Mouse (Mus musculus): ENCODE results near the gene Adam1b.
"Not testable (repeated sequence)": the region's sequence is repeated elsewhere in the genome, so short reads cannot be mapped to it uniquely, and the experiment has no call there.

Gene Adam1b

GRCm38 (mm10) chr5:121503231-121503630 is at the start of gene Adam1b:
Gene Adam1b, minus strand, starts transcription at chr5:121503435.
- no peak for DNase-seq (ENCODE audit: low spot score in 2 of 2)

DNA sequence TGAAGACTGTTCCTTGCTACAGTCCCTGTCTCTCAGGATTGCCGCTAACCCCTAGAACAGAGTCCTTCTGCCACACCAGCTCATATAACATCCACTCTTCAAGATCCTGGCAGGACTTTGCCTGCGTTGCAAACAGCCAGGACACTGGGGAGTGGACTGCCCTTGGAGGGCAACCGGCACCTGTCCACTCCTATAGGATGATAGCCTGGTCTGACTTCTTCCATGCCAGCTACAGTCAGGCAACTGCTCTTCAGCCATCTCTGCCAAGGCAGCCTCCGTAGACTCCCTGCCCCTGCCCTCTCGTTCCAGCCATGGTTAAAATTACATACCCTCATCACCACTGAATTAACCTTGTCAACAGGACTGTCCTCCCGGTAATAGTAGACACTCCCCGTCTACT is 46.0 kb upstream of the Adam1b start:
- no peak for DNase-seq (ENCODE audit: low spot score in 2 of 2)

GRCm38 (mm10) chr5:121547084-121547483 is 43.8 kb upstream of the Adam1b start:
- no peak for DNase-seq (ENCODE audit: low spot score in 2 of 2)

- peak; percentile 39 to 41 for DNase-seq (ENCODE audit: low spot score in 2 of 2)
Measured at GRCm38 (mm10) chr5:121546530-121546895, 43.3 kb upstream of the Adam1b start.

DNA sequence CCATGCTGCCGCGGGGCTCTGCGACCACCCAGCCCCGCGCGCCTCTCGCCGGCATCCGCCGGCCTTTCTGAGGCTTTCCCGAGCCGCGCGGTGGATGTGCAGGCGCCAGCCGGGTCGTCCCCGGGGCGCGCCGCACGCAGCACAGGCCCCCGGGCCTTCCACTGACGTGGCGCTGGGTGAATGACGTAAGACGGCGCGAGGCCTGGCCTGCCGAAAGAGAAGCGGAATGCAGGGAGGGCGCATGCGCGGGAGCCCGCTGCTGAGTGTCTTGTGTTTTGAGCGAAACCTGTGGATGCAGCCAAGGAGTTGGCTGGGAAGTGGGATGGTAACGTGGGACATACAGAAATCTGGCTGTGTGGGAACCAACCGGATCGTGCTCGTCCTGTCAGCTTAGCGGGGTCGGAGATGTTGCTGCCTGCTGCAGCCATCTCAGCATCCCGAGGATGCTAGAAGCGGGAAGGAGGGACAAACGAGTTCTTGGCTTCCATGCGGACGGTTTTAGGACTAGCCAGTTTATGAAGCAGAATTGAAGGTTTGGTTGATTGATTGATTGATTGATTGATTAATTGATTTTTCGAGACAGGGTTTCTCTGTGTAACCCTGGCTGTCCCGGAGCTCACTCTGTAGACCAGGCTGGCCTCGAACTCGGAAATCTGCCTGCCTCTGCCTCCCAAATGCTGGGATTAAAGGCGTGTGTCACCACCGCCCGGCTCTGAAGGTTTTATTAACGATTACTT is 42.7 kb upstream of the Adam1b start, which contains the start of gene Mapkapk5:
Gene Mapkapk5, minus strand, starts transcription at position 113 of the 737 bp plus-strand sequence.
- DNase-seq (ENCODE audit: low spot score in 2 of 2), result peak; percentile 96 to 98

DNA sequence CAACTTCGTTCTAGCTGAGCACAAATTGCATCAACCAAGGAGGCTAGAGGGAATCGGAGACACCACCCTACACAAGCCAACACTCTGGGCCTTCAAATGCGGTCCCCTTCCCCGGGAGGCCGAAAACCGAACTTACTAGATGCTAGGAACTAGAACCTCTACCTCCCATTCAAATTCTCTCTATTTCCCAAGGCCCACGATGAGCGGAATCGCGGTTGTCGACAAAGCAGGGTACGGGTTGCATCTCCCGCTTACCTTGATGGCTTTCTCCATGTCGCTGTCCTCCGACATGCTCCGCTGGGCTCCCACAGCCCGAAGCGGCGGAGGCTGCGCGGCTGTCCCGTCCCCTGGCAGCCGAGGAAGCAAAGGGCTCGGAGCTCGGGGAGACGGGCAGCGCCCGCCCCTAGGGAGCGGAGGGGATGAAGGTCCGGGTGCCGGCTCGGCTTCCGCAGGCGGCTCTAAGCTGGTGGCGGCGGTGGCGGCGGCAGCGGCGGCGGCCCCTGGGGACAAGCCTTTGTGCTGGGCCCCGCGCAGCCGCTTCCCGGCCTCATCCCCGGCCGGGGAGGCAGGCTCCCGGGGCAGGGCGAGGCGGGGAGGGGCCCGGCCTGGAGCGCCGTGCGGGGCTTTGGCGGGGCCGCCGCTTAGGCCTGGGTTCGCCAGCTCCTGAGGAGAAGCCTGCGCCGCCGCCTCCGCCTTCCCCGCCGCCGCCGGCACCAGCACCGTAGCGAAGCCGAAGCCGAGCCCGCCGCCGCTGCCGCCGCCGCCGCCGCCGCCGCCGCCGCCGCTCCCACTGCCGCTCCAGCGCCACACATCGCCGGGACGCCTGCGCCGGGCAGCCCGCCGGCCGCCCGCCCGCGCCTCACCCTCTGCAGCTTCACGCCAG is 41.9 kb upstream of the Adam1b start, which contains the start of the genes Adam1a and Gm42878:
Gene Adam1a, minus strand, starts transcription at position 573 of the 883 bp plus-strand sequence.
Gene Gm42878, minus strand, starts transcription at position 573 of the 883 bp plus-strand sequence.
- no peak for DNase-seq (ENCODE audit: low spot score in 2 of 2)

GRCm38 (mm10) chr5:121543370-121543769 is 40.1 kb upstream of the Adam1b start:
- DNase-seq (ENCODE audit: low spot score in 2 of 2), result no peak

GRCm38 (mm10) chr5:121541235-121541634 is 38.0 kb upstream of the Adam1b start:
- DNase-seq (ENCODE audit: low spot score in 2 of 2), result no peak

- no peak for DNase-seq (ENCODE audit: low spot score in 2 of 2)
Measured at GRCm38 (mm10) chr5:121540066-121540465, 36.8 kb upstream of the Adam1b start.

DNA sequence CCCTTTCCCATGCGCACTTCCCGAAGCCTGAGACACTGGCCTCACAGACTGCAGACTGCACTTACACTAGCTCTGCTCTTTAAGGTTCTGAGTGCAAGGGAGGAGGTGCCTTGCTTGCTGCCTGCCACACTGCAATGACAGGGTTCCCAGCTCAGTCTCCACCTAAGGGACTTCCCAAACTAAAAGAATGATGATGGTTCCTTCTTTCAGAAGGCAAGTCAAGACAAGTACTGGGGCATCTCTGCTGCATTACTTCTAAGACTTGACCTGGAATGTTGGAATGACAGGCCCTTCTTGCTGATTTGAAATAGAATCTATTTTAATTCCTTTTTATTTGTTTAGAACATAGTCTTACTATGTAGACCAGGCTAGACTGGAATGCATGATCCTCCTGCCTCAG is 34.4 kb upstream of the Adam1b start:
- DNase-seq (ENCODE audit: low spot score in 2 of 2), result no peak

DNA sequence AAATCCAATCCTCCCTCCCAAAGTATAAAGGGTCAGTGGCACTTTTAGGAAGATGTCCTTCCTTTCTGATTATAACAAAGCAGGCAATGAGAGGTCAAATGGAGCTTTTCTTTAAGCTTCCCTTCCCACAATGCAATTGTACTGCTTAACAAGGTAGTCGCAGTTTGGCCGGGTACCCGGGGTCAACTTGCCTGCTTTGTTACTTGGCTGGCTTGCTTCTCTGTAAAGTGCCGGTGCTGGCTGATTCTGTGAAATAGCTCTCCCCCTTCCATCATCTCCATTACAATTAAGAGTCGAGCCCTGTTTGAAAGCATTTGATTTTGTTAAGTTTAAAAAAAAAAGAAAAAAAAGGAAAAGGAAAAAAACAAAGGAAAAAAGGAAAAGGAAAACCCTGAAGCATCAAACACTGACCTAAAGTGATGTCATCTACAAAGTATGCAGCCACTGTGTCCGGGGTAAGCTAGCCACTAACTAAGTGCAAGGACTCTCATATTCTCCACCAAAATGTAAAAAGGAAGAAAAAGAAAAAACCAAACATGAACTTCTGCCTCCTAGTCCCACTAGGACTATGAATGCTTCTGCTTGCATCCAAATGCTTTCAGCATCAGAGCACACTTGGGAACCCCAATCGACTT is 33.8 kb upstream of the Adam1b start:
- no peak for DNase-seq (ENCODE audit: low spot score in 2 of 2)

DNA sequence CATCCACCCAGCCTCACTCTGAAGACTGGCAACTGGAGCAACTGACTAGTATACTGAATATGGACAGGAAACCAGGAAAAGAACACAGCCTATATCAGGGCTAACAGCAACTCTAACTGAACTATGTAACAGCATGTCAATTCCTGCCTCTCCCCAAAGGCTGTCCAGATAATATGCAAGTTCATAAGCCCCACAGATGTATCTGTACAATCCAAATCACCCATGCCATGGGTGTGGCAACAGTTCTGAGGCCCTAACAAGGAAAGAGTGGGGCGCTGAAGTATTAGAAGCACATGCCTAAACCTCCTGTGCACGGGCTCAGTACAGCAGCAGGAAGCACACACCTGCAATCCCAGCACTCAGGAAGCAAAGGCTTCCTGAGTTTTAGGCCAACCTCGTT is 31.9 kb upstream of the Adam1b start:
- no peak for DNase-seq (ENCODE audit: low spot score in 2 of 2)

DNA sequence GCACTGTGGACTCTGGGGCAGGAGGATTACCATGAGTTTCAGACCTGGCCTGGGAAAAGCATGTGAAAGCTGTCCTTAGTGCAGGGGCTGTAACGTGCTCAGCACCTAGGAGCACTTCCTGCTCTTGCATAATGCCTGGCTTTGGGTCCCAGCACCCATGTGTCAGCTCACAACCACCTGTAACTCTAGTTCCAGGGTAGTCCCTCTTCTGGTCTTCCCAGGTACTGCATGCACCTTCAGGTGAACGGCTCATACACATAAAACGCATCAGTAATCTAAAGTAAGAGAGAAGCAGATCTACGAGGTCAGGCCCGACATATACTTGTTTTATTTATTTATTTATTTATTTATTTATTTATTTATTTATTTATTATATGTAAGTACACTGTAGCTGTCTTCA is 31.3 kb upstream of the Adam1b start:
- DNase-seq (ENCODE audit: low spot score in 2 of 2), result no peak

DNA sequence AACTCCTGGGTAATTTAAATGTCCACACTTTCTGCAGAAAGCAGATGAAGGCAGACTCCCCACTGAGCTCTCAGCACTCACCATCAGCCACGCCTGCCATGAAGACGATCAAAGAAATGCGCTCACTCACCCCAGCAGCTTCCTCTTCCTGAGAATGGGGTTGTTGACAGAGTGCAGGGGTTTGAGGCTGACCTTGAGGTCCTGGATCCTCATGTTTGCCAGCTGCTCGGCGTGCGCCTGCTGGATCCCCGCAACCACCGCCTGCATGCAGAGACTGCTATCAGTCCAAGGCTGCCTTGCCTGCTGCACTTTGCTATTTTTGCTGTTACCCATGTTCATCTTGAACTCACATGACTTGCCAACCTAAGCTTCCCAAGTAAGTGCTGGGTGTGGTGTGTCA is 23.7 kb upstream of the Adam1b start:
- DNase-seq (ENCODE audit: low spot score in 2 of 2), result no peak

DNA sequence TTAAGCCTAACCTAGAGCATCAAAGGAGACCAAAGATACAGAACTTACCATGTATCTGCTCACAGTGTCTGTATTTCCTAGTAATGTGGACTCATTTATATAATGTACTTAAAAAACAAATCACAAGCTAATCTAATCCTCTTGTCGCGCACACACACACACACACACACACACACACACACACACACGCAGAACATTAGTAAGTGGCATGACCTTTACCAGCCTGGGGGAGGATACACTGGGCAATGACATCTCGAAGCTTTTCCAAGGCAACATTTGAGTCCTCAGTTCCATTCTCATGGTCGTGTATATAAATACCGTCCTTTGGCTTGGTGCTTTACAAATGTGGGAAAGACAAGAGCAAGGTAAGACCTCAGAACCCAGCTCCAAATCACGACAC is 23.3 kb upstream of the Adam1b start:
- no peak for DNase-seq (ENCODE audit: low spot score in 2 of 2)

DNA sequence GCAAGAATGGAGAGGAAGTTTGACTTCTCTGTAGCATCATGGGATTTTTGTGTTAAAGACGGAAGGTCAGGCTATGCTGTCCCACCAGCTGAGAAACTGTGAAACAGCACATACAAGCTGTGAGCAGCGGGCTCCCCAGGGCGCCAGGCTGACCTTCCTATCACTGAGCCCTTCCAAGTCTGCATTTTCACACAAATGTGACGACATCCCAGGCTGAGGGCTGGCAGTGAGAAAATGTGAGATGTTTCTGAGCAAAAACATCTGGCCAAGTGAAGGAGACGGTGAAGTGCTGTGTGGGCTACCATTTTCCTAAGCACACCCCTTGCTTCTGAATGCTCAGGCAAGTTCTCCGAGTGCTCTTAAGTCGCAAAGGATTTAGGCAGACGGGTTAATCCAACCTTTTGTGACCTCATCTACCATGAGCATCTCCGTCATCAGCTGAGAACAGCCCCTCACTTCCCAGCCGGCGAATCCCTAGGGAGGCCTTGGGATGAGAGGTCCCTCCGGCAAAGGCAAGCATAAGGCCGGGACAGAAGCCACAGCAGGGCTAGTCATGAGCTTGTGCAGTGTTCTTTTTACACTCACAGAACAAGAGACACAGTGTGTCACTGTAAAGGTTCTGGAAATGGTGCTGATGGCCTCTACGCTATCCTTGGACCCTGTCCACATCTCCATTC is 22.7 kb upstream of the Adam1b start:
- DNase-seq (ENCODE audit: low spot score in 2 of 2), result no peak

DNA sequence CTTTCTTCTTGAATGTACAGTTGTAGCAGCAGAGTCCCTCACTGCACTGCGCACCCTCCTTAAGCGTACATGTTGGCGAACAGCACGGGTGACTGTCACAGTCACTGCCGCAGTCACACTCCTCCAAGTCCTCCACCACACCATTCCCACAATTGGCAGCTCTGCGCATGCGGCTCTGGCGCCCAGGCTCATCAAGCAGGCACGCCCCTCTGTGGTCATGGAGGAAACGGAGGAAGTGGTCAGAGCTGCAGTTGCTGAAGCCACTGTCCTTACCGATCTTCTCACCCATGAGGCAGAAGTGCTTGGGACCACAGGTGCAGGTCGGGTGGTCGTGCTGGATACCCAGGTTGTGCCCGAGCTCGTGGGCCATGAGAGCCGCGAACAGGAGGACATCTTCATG is 16.5 kb upstream of the Adam1b start:
- DNase-seq (ENCODE audit: low spot score in 2 of 2), result not testable (repeated sequence)

- DNase-seq (ENCODE audit: low spot score in 2 of 2), result no peak
Measured at GRCm38 (mm10) chr5:121518983-121519382, 15.7 kb upstream of the Adam1b start.

- no peak for DNase-seq (ENCODE audit: low spot score in 2 of 2)
Measured at GRCm38 (mm10) chr5:121510009-121510408, 6.8 kb upstream of the Adam1b start.

DNA sequence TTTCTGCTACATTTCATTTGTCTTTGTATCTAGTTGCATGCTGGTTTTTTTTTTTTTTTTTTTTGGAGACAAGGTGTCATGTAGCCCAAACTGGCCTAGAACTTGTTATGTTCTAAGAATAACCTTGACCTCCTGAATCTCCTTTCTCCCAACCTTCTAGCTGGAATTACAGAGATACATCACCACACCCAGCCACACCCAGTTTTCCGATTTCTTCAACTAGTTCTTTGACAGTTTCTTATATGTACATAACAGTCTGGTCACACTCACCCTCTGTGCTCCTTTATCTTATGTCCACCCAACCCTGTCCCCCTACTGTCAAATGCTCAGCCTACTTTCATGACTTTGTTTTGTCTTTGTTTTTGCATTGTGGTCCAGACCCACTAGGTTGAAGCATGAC is 3.6 kb upstream of the Adam1b start:
- DNase-seq (ENCODE audit: low spot score in 2 of 2), result no peak

DNA sequence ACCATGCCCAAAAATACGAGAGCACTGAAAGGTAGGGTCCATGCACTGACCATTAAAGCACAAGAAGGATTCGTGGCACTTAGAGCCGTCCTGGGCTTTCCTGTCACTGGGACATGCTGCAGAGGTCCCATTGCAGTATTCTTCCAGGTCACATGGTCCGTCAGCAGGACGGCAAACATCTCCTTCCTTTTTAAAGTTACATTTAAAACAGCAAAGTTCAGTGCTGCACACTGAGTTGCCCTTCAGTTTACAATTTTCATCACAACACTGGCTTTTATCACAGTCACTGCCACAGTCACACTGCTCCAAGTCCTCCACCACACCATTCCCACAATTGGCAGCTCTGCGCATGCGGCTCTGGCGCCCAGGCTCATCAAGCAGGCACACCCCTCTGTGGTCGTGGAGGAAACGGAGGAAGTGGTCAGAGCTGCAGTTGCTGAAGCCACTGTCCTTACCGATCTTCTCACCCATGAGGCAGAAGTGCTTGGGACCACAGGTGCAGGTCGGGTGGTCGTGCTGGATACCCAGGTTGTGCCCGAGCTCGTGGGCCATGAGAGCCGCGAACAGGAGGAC is 1.7 kb downstream of the Adam1b start:
- not testable (repeated sequence) for DNase-seq (ENCODE audit: low spot score in 2 of 2)
